8 mouse cellular contexts compared by ENCODE assay signal in the genomic region with DNA sequence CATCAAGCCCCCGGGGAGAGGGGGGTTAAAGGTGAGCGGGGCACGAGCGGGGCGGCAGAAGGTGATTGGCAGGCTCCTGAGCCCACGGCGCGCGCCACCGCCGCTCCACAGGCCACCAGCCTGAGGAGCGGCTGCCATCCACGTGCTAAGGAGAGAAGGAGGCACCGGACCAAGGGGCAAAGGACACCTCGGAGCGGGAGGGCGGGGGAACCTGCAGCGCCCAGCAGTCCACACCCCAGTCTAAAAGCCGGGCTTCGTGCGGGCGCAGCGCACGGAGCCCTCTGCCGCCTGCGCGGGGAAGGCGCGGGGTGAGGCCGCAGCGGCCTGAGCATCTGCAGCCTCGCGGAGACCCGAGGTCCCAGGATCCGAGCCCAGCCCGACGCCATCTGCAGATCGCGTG. TPM values are rescaled to one million over a fixed set of nuclear protein-coding genes. Genes with fewer than 3 reads are reported as not detected.
A peak's percentile ranks its signal among the peaks of the same experiment; 100 is the strongest.
DNase-seq lines count a peak whose midpoint lies in the region; ATAC-seq and TF ChIP-seq lines count a peak whose summit lies in the region.

Mlxipl (plus strand) TSS at position 238 of the 400 bp plus-strand sequence.

- H3K9me3 ChIP-seq in embryonic facial prominence, embryonic 14.5 days (ENCODE audit: control insufficient read depth, low read length), result no peaks in the 10 kb centered on the region
- H3K9me3 ChIP-seq in heart, postnatal 0 days (replicated peaks; ENCODE audit: control insufficient read depth, low read length), result no peaks in the 10 kb centered on the region
- no peaks in the 10 kb centered on the region for H3K9me3 ChIP-seq in limb, embryonic 10.5 days (replicated peaks)

- peaks cover 24% of the 10 kb centered on the region for H3K27me3 ChIP-seq in embryonic facial prominence, embryonic 14.5 days (replicated peaks; ENCODE audit: control insufficient read depth, insufficient read depth, low read length)
- H3K27me3 ChIP-seq in heart, postnatal 0 days (ENCODE audit: control insufficient read depth, insufficient read depth, low read length), result peaks cover 52% of the 10 kb centered on the region
- H3K27me3 ChIP-seq in limb, embryonic 10.5 days (ENCODE audit: low read depth, poor library complexity, severe bottlenecking), result peaks cover 63% of the 10 kb centered on the region

- no peak for TF ChIP-seq CTCF in heart, postnatal 0 days (IDR thresholded peaks at IDR 0.05; ENCODE audit: low read depth)

- 3% methylated on average over 23 of the region's 39 CpGs for WGBS in embryonic facial prominence, embryonic 14.5 days
- WGBS in heart, postnatal 0 days, result 4% methylated on average over 31 of the region's 39 CpGs
- 3% methylated on average over 39 of the region's 39 CpGs for WGBS in limb, embryonic 10.5 days

- no peak for TF ChIP-seq EP300 in heart, postnatal 0 days (IDR thresholded peaks at IDR 0.05; ENCODE audit: low read depth)

- H3K36me3 ChIP-seq in embryonic facial prominence, embryonic 14.5 days (ENCODE audit: control insufficient read depth, insufficient read depth, low read length), result no peaks in the 10 kb centered on the region
- H3K36me3 ChIP-seq in heart, postnatal 0 days (replicated peaks; ENCODE audit: control insufficient read depth, insufficient read depth, low read length), result no peaks in the 10 kb centered on the region
- 0 out of 2 replicates have a peak, but pooled peaks cover 2% of the 10 kb centered on the region for H3K36me3 ChIP-seq in limb, embryonic 10.5 days

- H3K9ac ChIP-seq in embryonic facial prominence, embryonic 14.5 days (ENCODE audit: low read depth, low read length), result peak within 1 kb of the TSS; percentile 41
- no peak within 1 kb of the TSS for H3K9ac ChIP-seq in heart, postnatal 0 days (replicated peaks; ENCODE audit: low read depth, low read length)

- DNase-seq in adrenal gland, postnatal 14 days, result no peak
- no peak for DNase-seq in embryonic facial prominence, embryonic 14.5 days (ENCODE audit: low spot score)
- no peak for DNase-seq in heart, postnatal 0 days (ENCODE audit: low spot score)
- peak; percentile 56 for DNase-seq in limb, embryonic 10.5 days (ENCODE audit: low spot score)
- DNase-seq in yolk sac, embryonic 10.5 days (ENCODE audit: low spot score), result peak; percentile 40
- DNase-seq in urinary bladder, postnatal 36 days (ENCODE audit: low spot score in 2 of 2), result no peak
- no peak for DNase-seq in spleen, postnatal 4 days (ENCODE audit: low spot score in 2 of 2)
- no peak for DNase-seq in right cerebral cortex, postnatal 25 days

- peak within 1 kb of the TSS; percentile 26 for H3K4me3 ChIP-seq in embryonic facial prominence, embryonic 14.5 days (ENCODE audit: low read depth, low read length)
- 0 out of 2 replicates have a peak within 1 kb of the TSS, but pooled peaks have one; percentile 9 for H3K4me3 ChIP-seq in heart, postnatal 0 days (ENCODE audit: low read depth, low read length)
- peak within 1 kb of the TSS; percentile 40 for H3K4me3 ChIP-seq in limb, embryonic 10.5 days

- no peaks in the 10 kb centered on the region for H3K4me1 ChIP-seq in embryonic facial prominence, embryonic 14.5 days (ENCODE audit: control insufficient read depth, insufficient read depth, low read length)
- no peaks in the 10 kb centered on the region for H3K4me1 ChIP-seq in heart, postnatal 0 days (ENCODE audit: control insufficient read depth, insufficient read depth)
- H3K4me1 ChIP-seq in limb, embryonic 10.5 days, result peaks cover 19% of the 10 kb centered on the region

- H3K4me2 ChIP-seq in embryonic facial prominence, embryonic 14.5 days (ENCODE audit: low read depth, low read length), result peak within 1 kb of the TSS; percentile 47
- H3K4me2 ChIP-seq in heart, postnatal 0 days (ENCODE audit: low read depth, low read length), result no peak within 1 kb of the TSS

- no peak within 1 kb of the TSS for H3K27ac ChIP-seq in embryonic facial prominence, embryonic 14.5 days (replicated peaks; ENCODE audit: low read depth, low read length)
- H3K27ac ChIP-seq in heart, postnatal 0 days (ENCODE audit: low read depth), result no peak within 1 kb of the TSS
- H3K27ac ChIP-seq in limb, embryonic 10.5 days, result peak within 1 kb of the TSS; percentile 72

- no peak for ATAC-seq in embryonic facial prominence, embryonic 14.5 days (ENCODE audit: low read depth)
- ATAC-seq in heart, postnatal 0 days (ENCODE audit: insufficient read depth, low read depth), result no peak

RNA-seq across cellular contexts. Expression of gene Mlxipl, which starts in this region (rescaled TPM):
- total RNA-seq in adrenal gland, postnatal 14 days (2021), result 80.7 and 81.6 TPM in 2 replicates
- 1.2 and 1.6 TPM in 2 replicates for polyA plus RNA-seq in embryonic facial prominence, embryonic 14.5 days (2014; fragmentation: Nextera tagmentation; extraction: Ambion mirVana)
- 1.2 and 16.0 TPM in 2 replicates for total RNA-seq in heart, postnatal 0 days (2014; rRNA removed; ENCODE audit: low replicate concordance)
- 3.4 and 5.3 TPM in 2 replicates for polyA plus RNA-seq in heart, postnatal 0 days (2015; fragmentation: Nextera tagmentation; extraction: Ambion mirVana)
- polyA plus RNA-seq in limb, embryonic 10.5 days (2016; fragmentation: Nextera tagmentation; extraction: Ambion mirVana), result 2.5 and 5.1 TPM in 2 replicates

Comparison
In these comparisons a context has a peak if more than half of its experiments do, and no peak if none do; other contexts are left out.
1. DNase-seq: peak in limb, embryonic 10.5 days (single experiment) and yolk sac, embryonic 10.5 days (single experiment); none in adrenal gland, postnatal 14 days (single experiment), embryonic facial prominence, embryonic 14.5 days (single experiment), heart, postnatal 0 days (single experiment), urinary bladder, postnatal 36 days (0 of 2), spleen, postnatal 4 days (0 of 2) and right cerebral cortex, postnatal 25 days (single experiment).
2. Peak in every context shown above with its lines, with median percentiles within 50 percentile points of each other: H3K4me3 ChIP-seq.